Mouse (Mus musculus) megakaryocyte, embryonic 14.5 days (primary cell): ENCODE results near the gene Fbxo22. TPM values are rescaled to one million over a fixed set of nuclear protein-coding genes. Genes with fewer than 3 reads are reported as not detected.
A peak's percentile ranks its signal among the peaks of the same experiment; 100 is the strongest.
"Not testable (repeated sequence)": the region's sequence is repeated elsewhere in the genome, so short reads cannot be mapped to it uniquely, and the experiment has no call there.

ENCODE experiments used
- H3K27me3 ChIP-seq: replicated peaks from 2 replicates; pipeline ENCODE3; 2012; ENCODE audit warnings: inconsistent platforms
- H3K36me3 ChIP-seq: replicated peaks from 2 replicates; pipeline ENCODE3; 2012; ENCODE audit warnings: low read length, inconsistent platforms, mixed read lengths
- H3K4me1 ChIP-seq: 2 replicates; pipeline ENCODE4 v1.6.1; 2012; ENCODE audit warnings: inconsistent platforms
- H3K4me3 ChIP-seq: replicated peaks from 2 replicates; pipeline ENCODE3; 2012; ENCODE audit warnings: moderate library complexity, mild to moderate bottlenecking, inconsistent platforms
- H3K9me3 ChIP-seq: 2 replicates; pipeline ENCODE4 v1.6.1; 2012; ENCODE audit warnings: inconsistent platforms
- FLI1 ChIP-seq: IDR thresholded peaks from 2 replicates; pipeline ENCODE4 v1.6.1; 2012; ENCODE audit warnings: low read length, inconsistent platforms, mixed read lengths
- GATA1 ChIP-seq: IDR thresholded peaks from 3 replicates; pipeline ENCODE4 v1.6.1; 2012; ENCODE audit warnings: mixed read lengths, low read length, inconsistent platforms, borderline replicate concordance
- polyA plus RNA-seq: library from polyadenylated mRNA; stranded (reverse); fragments of >175 nt; gene quantifications from 2 replicates; pipeline ENCODE4 v1.2.3, GENCODE M21; 2012; ENCODE audit warnings: low replicate concordance; ENCODE audit not compliant: insufficient read depth

Gene Fbxo22
- polyA plus RNA-seq, 1 experiment = 9.3 TPM

DNA sequence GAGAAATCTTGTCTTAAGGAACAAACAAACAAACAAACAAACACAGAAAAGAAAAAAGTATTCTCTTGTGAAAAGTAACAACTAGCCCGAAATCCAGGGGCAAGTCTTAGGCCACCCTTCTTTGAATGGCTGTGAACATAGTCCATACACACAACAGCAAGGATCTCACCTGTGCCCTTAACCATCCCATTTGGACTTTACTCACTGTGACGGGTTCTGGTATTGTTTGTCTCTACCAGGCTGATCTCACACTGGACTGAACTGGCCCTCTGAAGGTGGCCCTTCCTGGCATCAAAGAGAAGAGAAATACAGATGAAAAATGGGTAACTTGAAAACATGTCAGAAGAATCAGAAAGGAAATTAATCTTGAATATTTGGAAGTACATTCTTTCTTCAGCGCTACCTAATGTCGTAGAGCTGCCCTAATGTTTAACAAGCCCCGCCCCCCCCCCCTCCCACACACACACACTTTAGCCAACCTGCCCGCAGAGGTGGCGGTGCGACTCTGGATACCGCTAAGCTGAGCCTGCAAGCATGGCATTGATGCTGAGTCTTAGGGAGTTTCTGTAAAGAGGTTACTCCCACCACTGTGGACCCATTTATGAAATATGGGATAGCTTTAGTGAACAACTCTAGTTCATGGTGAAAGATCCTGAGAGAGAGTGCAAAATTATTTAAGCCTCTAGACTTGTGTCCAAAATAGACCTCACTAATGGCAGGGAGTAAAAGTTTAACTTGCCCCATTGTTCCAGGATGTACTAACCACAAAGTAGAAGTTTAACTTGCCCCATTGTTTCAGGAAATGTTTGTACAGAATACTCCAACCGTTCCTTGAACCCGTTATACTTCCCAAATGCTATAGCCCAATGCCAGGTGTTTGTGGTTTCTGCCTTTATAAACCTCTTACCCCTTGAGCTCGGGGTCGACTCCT is 27.8 kb downstream of the Fbxo22 start:
- Histone ChIP-seq H3K9me3 (peaks cover 5% of the 10 kb centered on the region; the same call in 1 of the 2 replicates), H3K27me3 (peaks cover 2% of the 10 kb centered on the region), H3K36me3 (no peaks in the 10 kb centered on the region), H3K4me1 (peaks cover 14% of the 10 kb centered on the region; the same call in 1 of the 2 replicates), H3K4me3 (no peak overlapping the region)
- TF ChIP-seq GATA1 = no peak
- no peak for TF ChIP-seq FLI1

DNA sequence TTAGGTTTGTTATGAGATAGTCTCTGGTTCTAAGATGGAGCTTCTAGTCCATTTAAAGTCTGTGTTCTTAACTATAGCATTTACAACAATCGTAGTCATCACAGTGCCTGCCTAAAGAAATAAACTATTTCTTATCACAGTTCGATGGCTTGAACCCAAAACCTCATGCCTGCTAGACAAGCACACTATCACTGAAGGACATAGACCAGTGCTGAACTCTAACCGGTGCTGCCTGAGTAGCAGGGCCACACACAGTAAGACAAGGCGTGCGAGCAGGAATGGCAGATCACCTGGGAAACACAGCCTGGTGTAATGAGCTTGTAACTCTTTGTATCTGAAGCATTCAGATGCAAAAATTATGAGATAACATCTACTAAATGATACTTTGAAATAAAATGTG is 32.1 kb downstream of the Fbxo22 start:
- H3K27me3 ChIP-seq = peaks cover 2% of the 10 kb centered on the region
- peaks cover 42% of the 10 kb centered on the region for H3K4me1 ChIP-seq
- no peak overlapping the region for H3K4me3 ChIP-seq
- H3K9me3 ChIP-seq = no peaks in the 10 kb centered on the region
- H3K36me3 ChIP-seq = no peaks in the 10 kb centered on the region
- TF ChIP-seq FLI1 (no peak), GATA1 (no peak)

DNA sequence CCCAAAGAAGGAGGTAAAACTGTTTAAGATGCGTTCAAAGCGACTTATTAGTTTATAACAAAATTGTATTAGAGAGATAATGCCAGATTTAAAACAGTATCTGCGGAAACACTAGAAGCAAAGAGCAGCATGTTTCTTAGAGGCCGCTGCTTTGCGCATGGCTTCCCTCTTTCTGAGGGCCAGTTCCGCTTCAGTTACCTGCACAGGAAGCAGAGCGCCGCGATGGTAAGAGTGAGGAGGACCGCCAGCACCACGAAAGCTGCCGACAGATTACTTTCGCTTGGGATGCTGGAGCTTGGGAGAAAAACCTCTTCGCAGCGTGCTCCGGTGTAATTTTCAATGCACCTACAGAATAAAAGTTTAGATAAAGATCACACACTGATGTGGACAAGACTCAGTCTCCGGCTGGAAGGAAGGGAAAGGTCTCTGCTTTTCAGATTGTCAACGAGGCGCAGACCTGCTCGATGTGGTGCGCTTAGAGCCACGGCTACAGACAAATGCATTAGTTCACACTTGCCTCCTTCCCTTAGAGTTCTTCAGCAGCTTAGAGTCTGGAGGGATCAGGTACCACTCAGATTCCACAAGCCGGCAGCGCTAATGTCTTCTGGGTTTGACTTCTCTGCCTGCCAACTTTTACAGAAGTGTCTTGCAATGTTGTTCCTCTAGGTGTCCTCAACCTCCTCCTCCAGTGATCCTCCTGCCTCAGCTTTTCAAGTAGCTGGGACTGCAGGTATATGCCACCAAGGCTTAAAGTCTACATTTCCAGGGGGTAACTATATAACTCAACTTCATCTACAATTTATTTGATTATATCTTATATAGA is 33.3 kb downstream of the Fbxo22 start:
- TF ChIP-seq GATA1 = no peak
- TF ChIP-seq FLI1 = no peak
- no peaks in the 10 kb centered on the region for H3K9me3 ChIP-seq
- H3K36me3 ChIP-seq = no peaks in the 10 kb centered on the region
- peaks cover 38% of the 10 kb centered on the region for H3K4me1 ChIP-seq
- H3K27me3 ChIP-seq = peaks cover 2% of the 10 kb centered on the region
- peak overlapping the region; percentile 89 for H3K4me3 ChIP-seq

DNA sequence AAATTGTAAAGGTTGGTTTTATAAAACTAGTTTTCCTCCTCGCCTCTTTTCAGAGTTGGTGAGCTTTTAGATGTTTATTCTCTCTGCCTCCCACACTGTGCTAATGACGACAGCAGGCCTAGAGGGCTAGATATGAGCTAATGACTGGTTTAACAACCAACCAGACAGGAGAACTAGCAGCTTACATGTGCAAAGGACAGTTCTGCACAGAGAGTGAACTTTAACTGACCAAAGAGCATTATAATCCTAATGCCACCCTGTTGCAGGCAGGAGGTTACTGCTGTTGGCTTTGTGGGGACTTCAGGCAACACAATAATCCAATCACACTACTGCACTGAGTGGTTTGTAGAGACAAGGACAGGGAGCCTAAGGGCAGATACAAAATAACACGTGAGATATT is 34.6 kb downstream of the Fbxo22 start:
- Histone ChIP-seq H3K36me3 (no peaks in the 10 kb centered on the region), H3K9me3 (no peaks in the 10 kb centered on the region), H3K4me1 (peaks cover 43% of the 10 kb centered on the region), H3K27me3 (peaks cover 2% of the 10 kb centered on the region), H3K4me3 (no peak overlapping the region)
- TF ChIP-seq GATA1 (no peak), FLI1 (no peak)

DNA sequence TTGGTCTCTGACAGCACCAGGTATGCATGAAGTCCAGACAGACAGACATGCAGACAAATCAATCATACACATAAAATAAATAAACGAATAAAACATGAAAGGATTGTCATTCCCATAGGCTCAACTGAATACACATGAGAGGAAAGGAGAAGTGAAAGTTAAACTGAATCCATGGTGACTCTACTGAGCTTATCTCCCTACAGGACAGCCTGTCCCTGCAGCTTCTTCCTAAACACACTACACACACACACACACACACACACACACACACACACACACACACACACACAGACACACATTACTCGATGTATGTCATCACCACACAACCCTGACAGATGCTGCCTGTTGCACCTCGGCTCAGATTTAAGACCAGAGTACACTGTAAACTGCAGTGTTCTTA is 35.4 kb downstream of the Fbxo22 start:
- H3K9me3 ChIP-seq = no peaks in the 10 kb centered on the region
- H3K36me3 ChIP-seq = no peaks in the 10 kb centered on the region
- TF ChIP-seq GATA1 = no peak
- no peak for TF ChIP-seq FLI1
- peaks cover under 1% of the 10 kb centered on the region for H3K27me3 ChIP-seq
- H3K4me3 ChIP-seq = no peak overlapping the region
- H3K4me1 ChIP-seq = peaks cover 48% of the 10 kb centered on the region

DNA sequence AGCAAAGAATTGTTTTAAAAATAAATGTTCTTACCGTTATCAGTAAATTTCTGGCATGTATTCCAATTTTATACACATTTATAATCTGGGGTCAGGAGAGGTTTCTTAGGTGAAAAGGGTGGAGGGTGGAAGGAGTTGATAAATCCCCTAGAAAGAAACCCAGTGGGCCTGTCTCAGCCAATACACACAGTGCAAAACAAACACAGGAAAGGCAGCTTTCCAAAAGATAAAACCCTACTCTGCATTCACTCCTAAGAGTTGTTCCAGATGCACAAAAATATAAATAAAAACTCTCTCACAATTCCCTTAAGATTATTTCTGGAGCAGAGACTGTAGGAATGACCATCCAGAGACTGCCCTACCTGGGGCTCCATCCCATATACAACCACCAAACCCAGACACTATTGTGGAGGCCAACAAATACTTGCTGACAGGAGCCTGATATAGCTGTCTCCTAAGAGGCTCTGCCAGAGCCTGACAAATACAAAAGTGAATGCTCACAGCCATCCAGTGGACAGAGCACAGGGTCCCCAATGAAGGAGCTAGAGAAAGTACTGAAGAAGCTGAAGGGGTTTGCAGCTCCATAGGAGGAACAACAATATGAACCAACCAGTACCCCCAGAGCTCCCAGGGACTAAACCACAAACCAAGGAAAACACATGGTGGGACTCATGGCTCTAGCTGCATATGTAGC is 36.5 kb downstream of the Fbxo22 start:
- H3K4me1 ChIP-seq = peaks cover 58% of the 10 kb centered on the region
- not testable (repeated sequence) for H3K27me3 ChIP-seq, H3K4me3 ChIP-seq, H3K36me3 ChIP-seq, H3K9me3 ChIP-seq

DNA sequence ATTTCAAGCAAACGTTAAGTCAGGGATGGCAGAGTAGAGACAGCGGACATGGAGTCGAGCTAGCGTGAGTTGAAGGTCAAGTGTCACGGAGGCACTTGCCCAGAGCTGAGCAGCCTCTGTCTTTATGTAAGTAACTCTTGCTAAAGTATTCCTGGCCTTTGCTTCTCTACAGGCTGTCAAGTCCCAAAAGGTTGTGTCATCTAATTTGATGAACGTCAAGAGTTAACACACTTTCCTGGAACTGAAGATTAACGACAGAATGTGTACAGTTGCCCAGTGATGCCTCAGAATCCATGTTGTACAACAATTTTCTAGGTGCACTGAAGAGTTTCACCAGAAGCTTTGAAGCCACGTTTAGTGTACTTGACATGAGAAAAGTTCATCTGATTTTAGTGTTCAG is 37.7 kb downstream of the Fbxo22 start:
- Histone ChIP-seq H3K4me3 (no peak overlapping the region), H3K9me3 (no peaks in the 10 kb centered on the region), H3K36me3 (no peaks in the 10 kb centered on the region), H3K4me1 (peaks cover 61% of the 10 kb centered on the region), H3K27me3 (no peaks in the 10 kb centered on the region)
- TF ChIP-seq FLI1 = no peak
- no peak for TF ChIP-seq GATA1

DNA sequence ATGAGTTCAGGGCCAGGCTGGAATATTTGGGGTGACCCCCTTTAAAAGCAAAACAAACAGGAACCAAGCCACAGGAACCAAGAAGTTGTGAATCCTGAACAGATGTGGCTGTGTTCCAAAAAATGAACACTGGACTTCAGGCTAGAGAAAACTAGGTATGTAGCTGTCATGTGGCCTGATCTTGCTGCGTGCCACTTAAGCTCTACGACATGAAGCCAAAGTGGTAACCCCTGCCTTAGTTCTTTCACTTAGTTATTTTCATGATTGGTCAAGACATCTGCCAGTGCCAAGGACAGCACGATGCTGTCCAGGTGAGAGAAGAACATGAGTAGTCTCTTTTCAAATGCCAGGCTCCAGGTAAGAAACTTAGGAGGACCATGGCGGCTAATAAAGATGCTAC is 38.2 kb downstream of the Fbxo22 start:
- peaks cover 57% of the 10 kb centered on the region for H3K4me1 ChIP-seq
- H3K9me3 ChIP-seq = no peaks in the 10 kb centered on the region
- H3K27me3 ChIP-seq = no peaks in the 10 kb centered on the region
- H3K36me3 ChIP-seq = no peaks in the 10 kb centered on the region
- no peak overlapping the region for H3K4me3 ChIP-seq
- TF ChIP-seq FLI1 (no peak), GATA1 (no peak)

DNA sequence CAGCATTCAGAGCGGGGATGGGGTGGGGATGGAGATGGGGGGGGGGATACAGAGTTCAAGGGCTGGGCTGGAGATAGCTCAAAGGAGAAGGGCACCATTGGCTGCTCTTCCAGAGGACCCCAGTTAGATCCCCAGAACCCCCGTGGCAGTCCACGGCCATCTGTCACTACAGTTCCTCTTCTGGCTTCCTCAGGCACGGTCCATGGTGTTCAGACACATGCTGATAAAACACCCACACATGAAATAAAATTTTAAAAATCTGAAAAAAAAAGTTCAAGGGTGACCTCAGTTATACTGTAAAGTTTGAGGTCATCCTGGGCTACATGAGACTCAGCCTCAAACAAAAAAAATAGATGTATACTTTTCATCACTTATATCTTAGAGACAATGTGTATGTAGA is 39.7 kb downstream of the Fbxo22 start:
- H3K4me3 ChIP-seq = no peak overlapping the region
- H3K36me3 ChIP-seq = no peaks in the 10 kb centered on the region
- H3K27me3 ChIP-seq = no peaks in the 10 kb centered on the region
- TF ChIP-seq FLI1 (no peak), GATA1 (no peak)
- no peaks in the 10 kb centered on the region for H3K9me3 ChIP-seq
- H3K4me1 ChIP-seq = peaks cover 55% of the 10 kb centered on the region
